Mouse (Mus musculus) forebrain, embryonic 10.5 days (tissue): Measurements from ENCODE around the gene Zfhx3. TPM values are rescaled to one million over a fixed set of nuclear protein-coding genes. Genes with fewer than 3 reads are reported as not detected.

Source experiments
- DNase-seq: peaks from one replicate; pipeline ENCODE4 v3.0.0-alpha.2; 2017; ENCODE audit warnings: low spot score; ENCODE audit errors: extremely low spot score
- H3K27ac ChIP-seq: fragments of 300-500 bp; sonication (generic); 2 replicates; pipeline ENCODE4 v1.5.1; 2016; ENCODE audit warnings: mild to moderate bottlenecking
- H3K27me3 ChIP-seq: fragments of 300-500 bp; sonication (generic); 2 replicates; pipeline ENCODE4 v1.6.1; 2016; ENCODE audit warnings: mild to moderate bottlenecking; ENCODE audit not compliant: poor library complexity, severe bottlenecking
- H3K36me3 ChIP-seq: fragments of 300-500 bp; sonication (generic); replicated peaks from 2 replicates; pipeline ENCODE4 v1.6.1; 2016; ENCODE audit warnings: mild to moderate bottlenecking, moderate library complexity
- H3K4me1 ChIP-seq: fragments of 300-500 bp; sonication (generic); 2 replicates; pipeline ENCODE4 v1.6.1; 2016
- H3K4me3 ChIP-seq: fragments of 300-500 bp; sonication (generic); 2 replicates; pipeline ENCODE4 v1.5.1; 2016; ENCODE audit warnings: mild to moderate bottlenecking, moderate library complexity
- H3K9me3 ChIP-seq: fragments of 300-500 bp; sonication (generic); 2 replicates; pipeline ENCODE4 v1.6.1; 2016; ENCODE audit warnings: mild to moderate bottlenecking, moderate library complexity
- WGBS: fragments of 180-500 bp; shearing (Covaris S2); methylation state at CpG from one replicate; pipeline ENCODE4 v1.1.7; 2016; 5-methylcytosine and 5-hydroxymethylcytosine counted together
- polyA plus RNA-seq: library from polyadenylated mRNA; unstranded; fragments of >200 nt; fragmentation: Nextera tagmentation; extraction: Ambion mirVana; gene quantifications from 2 replicates; pipeline ENCODE4 v1.2.1, GENCODE M21; 2016

Zfhx3 gene
- polyA plus RNA-seq, 1 experiment from 2014 or later: 11.4 TPM

GRCm38 (mm10) chr8:108966041-108966440 lies 1023.6 kb downstream of the Zfhx3 start:
- 87% methylated on average over 12 of the region's 12 CpGs for WGBS
- no peaks in the 10 kb centered on the region for H3K4me1 ChIP-seq
- H3K9me3 ChIP-seq: no peaks in the 10 kb centered on the region
- H3K4me3 ChIP-seq: no peak overlapping the region
- H3K36me3 ChIP-seq: no peaks in the 10 kb centered on the region
- no peak overlapping the region for H3K27ac ChIP-seq
- no peaks in the 10 kb centered on the region for H3K27me3 ChIP-seq
- DNase-seq: no peak

GRCm38 (mm10) chr8:108973639-108974325 lies 1031.3 kb downstream of the Zfhx3 start:
- H3K4me1 ChIP-seq: peaks cover 12% of the 10 kb centered on the region; the same call in 1 of the 2 replicates
- 91% methylated on average over 9 of the region's 9 CpGs for WGBS
- H3K36me3 ChIP-seq: no peaks in the 10 kb centered on the region
- DNase-seq: no peak
- no peak overlapping the region for H3K27ac ChIP-seq
- no peaks in the 10 kb centered on the region for H3K27me3 ChIP-seq
- H3K4me3 ChIP-seq: no peak overlapping the region
- no peaks in the 10 kb centered on the region for H3K9me3 ChIP-seq

GRCm38 (mm10) chr8:108977693-108978361 lies 1035.4 kb downstream of the Zfhx3 start:
- Histone ChIP-seq H3K9me3 (peaks cover 9% of the 10 kb centered on the region; the same call in 1 of the 2 replicates), H3K36me3 (no peaks in the 10 kb centered on the region), H3K27me3 (no peaks in the 10 kb centered on the region), H3K4me3 (no peak overlapping the region), H3K27ac (peak overlapping the region; percentile 71; the same call in 1 of the 2 replicates), H3K4me1 (peaks cover 12% of the 10 kb centered on the region; the same call in 1 of the 2 replicates)
- DNase-seq: peak; percentile 20
- WGBS: 69% methylated on average over 11 of the region's 11 CpGs

- Histone ChIP-seq H3K9me3 (peaks cover 9% of the 10 kb centered on the region; the same call in 1 of the 2 replicates), H3K36me3 (no peaks in the 10 kb centered on the region), H3K27ac (peak overlapping the region; percentile 44; the same call in 1 of the 2 replicates), H3K4me3 (no peak overlapping the region), H3K4me1 (peaks cover 12% of the 10 kb centered on the region; the same call in 1 of the 2 replicates), H3K27me3 (no peaks in the 10 kb centered on the region)
- 80% methylated on average over 7 of the region's 7 CpGs for WGBS
- DNase-seq: no peak
These were observed 1035.9 kb downstream of the Zfhx3 start for GRCm38 (mm10) chr8:108978362-108978750.

GRCm38 (mm10) chr8:108984904-108985303 lies 1042.5 kb downstream of the Zfhx3 start:
- Histone ChIP-seq H3K27ac (no peak overlapping the region), H3K9me3 (peaks cover 9% of the 10 kb centered on the region; the same call in 1 of the 2 replicates), H3K4me1 (no peaks in the 10 kb centered on the region), H3K4me3 (no peak overlapping the region), H3K36me3 (no peaks in the 10 kb centered on the region), H3K27me3 (no peaks in the 10 kb centered on the region)
- DNase-seq: no peak
- 85% methylated on average over 2 of the region's 2 CpGs for WGBS

GRCm38 (mm10) chr8:108989841-108990240 lies 1047.4 kb downstream of the Zfhx3 start:
- DNase-seq: no peak
- Histone ChIP-seq H3K36me3 (no peaks in the 10 kb centered on the region), H3K4me1 (no peaks in the 10 kb centered on the region), H3K27ac (no peak overlapping the region), H3K9me3 (no peaks in the 10 kb centered on the region), H3K4me3 (no peak overlapping the region), H3K27me3 (no peaks in the 10 kb centered on the region)
- WGBS: 75% methylated on average over 5 of the region's 5 CpGs

GRCm38 (mm10) chr8:108990537-108990936 lies 1048.1 kb downstream of the Zfhx3 start:
- Histone ChIP-seq H3K36me3 (no peaks in the 10 kb centered on the region), H3K27me3 (no peaks in the 10 kb centered on the region), H3K4me3 (no peak overlapping the region), H3K9me3 (no peaks in the 10 kb centered on the region), H3K4me1 (no peaks in the 10 kb centered on the region), H3K27ac (no peak overlapping the region)
- WGBS: 90% methylated on average over 6 of the region's 6 CpGs
- no peak for DNase-seq

GRCm38 (mm10) chr8:108991395-108991794 lies 1049.0 kb downstream of the Zfhx3 start:
- H3K36me3 ChIP-seq: no peaks in the 10 kb centered on the region
- 91% methylated on average over 5 of the region's 5 CpGs for WGBS
- no peak for DNase-seq
- no peaks in the 10 kb centered on the region for H3K4me1 ChIP-seq
- no peaks in the 10 kb centered on the region for H3K27me3 ChIP-seq
- H3K9me3 ChIP-seq: no peaks in the 10 kb centered on the region
- no peak overlapping the region for H3K27ac ChIP-seq
- no peak overlapping the region for H3K4me3 ChIP-seq

- no peak for DNase-seq
- Histone ChIP-seq H3K4me1 (peaks cover 7% of the 10 kb centered on the region; the same call in 1 of the 2 replicates), H3K9me3 (no peaks in the 10 kb centered on the region), H3K4me3 (no peak overlapping the region), H3K27me3 (no peaks in the 10 kb centered on the region), H3K36me3 (no peaks in the 10 kb centered on the region), H3K27ac (no peak overlapping the region)
- WGBS: 89% methylated on average over 2 of the region's 2 CpGs
These were observed 1051.3 kb downstream of the Zfhx3 start for GRCm38 (mm10) chr8:108993718-108994117.

GRCm38 (mm10) chr8:108994187-108994586 lies 1051.7 kb downstream of the Zfhx3 start:
- H3K4me3 ChIP-seq: no peak overlapping the region
- H3K27ac ChIP-seq: no peak overlapping the region
- WGBS: 80% methylated on average over 2 of the region's 2 CpGs
- no peaks in the 10 kb centered on the region for H3K36me3 ChIP-seq
- no peaks in the 10 kb centered on the region for H3K9me3 ChIP-seq
- no peak for DNase-seq
- H3K4me1 ChIP-seq: peaks cover 11% of the 10 kb centered on the region
- no peaks in the 10 kb centered on the region for H3K27me3 ChIP-seq

GRCm38 (mm10) chr8:108994880-108995279 lies 1052.4 kb downstream of the Zfhx3 start:
- Histone ChIP-seq H3K9me3 (no peaks in the 10 kb centered on the region), H3K27ac (no peak overlapping the region), H3K4me3 (no peak overlapping the region), H3K27me3 (no peaks in the 10 kb centered on the region), H3K36me3 (no peaks in the 10 kb centered on the region), H3K4me1 (peaks cover 14% of the 10 kb centered on the region)
- no peak for DNase-seq
- WGBS: 92% methylated on average over 5 of the region's 5 CpGs

GRCm38 (mm10) chr8:108997334-108997733 lies 1054.9 kb downstream of the Zfhx3 start:
- H3K9me3 ChIP-seq: no peaks in the 10 kb centered on the region
- no peak for DNase-seq
- peaks cover 14% of the 10 kb centered on the region for H3K4me1 ChIP-seq
- no peaks in the 10 kb centered on the region for H3K27me3 ChIP-seq
- WGBS: 78% methylated on average over 3 of the region's 3 CpGs
- no peak overlapping the region for H3K27ac ChIP-seq
- no peak overlapping the region for H3K4me3 ChIP-seq
- no peaks in the 10 kb centered on the region for H3K36me3 ChIP-seq
